Mouse (Mus musculus) small intestine, adult 2 months (tissue): ENCODE results near the gene Ctbp1. TPM values are rescaled to one million over a fixed set of nuclear protein-coding genes. Genes with fewer than 3 reads are reported as not detected.

ENCODE experiments used
- H3K27ac ChIP-seq: fragments of 200-500 bp; 2 replicates; pipeline ENCODE4 v1.5.1; 2012; ENCODE audit warnings: low read depth, low read length, control low read depth, inconsistent platforms; ENCODE audit not compliant: insufficient read depth
- H3K27me3 ChIP-seq: fragments of 200-500 bp; 2 replicates; pipeline ENCODE4 v1.6.1; 2012; ENCODE audit warnings: mild to moderate bottlenecking, moderate library complexity, low read length, inconsistent platforms; ENCODE audit not compliant: control insufficient read depth, insufficient read depth
- H3K36me3 ChIP-seq: fragments of 200-500 bp; 2 replicates; pipeline ENCODE4 v1.6.1; 2012; ENCODE audit warnings: mild to moderate bottlenecking, low read length, control low read depth, inconsistent platforms; ENCODE audit not compliant: control insufficient read depth, insufficient read depth
- H3K4me1 ChIP-seq: fragments of 200-500 bp; 2 replicates; pipeline ENCODE4 v1.6.1; 2012; ENCODE audit warnings: low read length, inconsistent platforms, mixed read lengths; ENCODE audit not compliant: control insufficient read depth, insufficient read depth, insufficient read length
- H3K4me3 ChIP-seq: fragments of 200-500 bp; 2 replicates; pipeline ENCODE4 v1.5.1; 2012; ENCODE audit warnings: low read depth, mild to moderate bottlenecking, control low read depth, inconsistent platforms, low read length, moderate library complexity
- CTCF ChIP-seq: fragments of 200-500 bp; IDR thresholded peaks from 2 replicates; pipeline ENCODE4 v1.5.1; 2012; ENCODE audit warnings: low read depth, mild to moderate bottlenecking, control low read depth, inconsistent platforms, low read length, moderate library complexity, mixed read lengths; ENCODE audit not compliant: insufficient replicate concordance, insufficient read length; ENCODE audit errors: extremely low read depth
- POLR2A ChIP-seq: fragments of 200-500 bp; IDR thresholded peaks from 2 replicates; pipeline ENCODE4 v1.6.1; 2012; ENCODE audit warnings: low read depth, mild to moderate bottlenecking, control low read depth, inconsistent platforms, low read length, moderate library complexity
- WGBS: fragments of 180-500 bp; shearing (Covaris S2); methylation state at CpG from one replicate; pipeline ENCODE4 v1.1.7; 2018; 5-methylcytosine and 5-hydroxymethylcytosine counted together
- polyA plus RNA-seq: library from polyadenylated mRNA; depleted of rRNA; stranded (reverse); fragments of >200 nt; gene quantifications from 2 replicates; pipeline ENCODE4 v1.2.3, GENCODE M21; 2012

Gene Ctbp1
- polyA plus RNA-seq, 1 experiment: 390 TPM

- Histone ChIP-seq H3K4me1 (0 out of 2 replicates have a peak, but pooled peaks cover 2% of the 10 kb centered on the region), H3K36me3 (peaks cover 31% of the 10 kb centered on the region), H3K4me3 (no peak overlapping the region), H3K27me3 (no peaks in the 10 kb centered on the region), H3K27ac (no peak overlapping the region)
- TF ChIP-seq POLR2A: no peak
- no peak for TF ChIP-seq CTCF
- 72% methylated on average over 5 of the region's 5 CpGs for WGBS
Observed at GRCm38 (mm10) chr5:33244377-33244920, 30.3 kb downstream of the Ctbp1 start.

- no peak overlapping the region for H3K4me3 ChIP-seq
- no peaks in the 10 kb centered on the region for H3K27me3 ChIP-seq
- no peaks in the 10 kb centered on the region for H3K36me3 ChIP-seq
- H3K4me1 ChIP-seq: no peaks in the 10 kb centered on the region
- no peak overlapping the region for H3K27ac ChIP-seq
- WGBS: 68% methylated on average over 3 of the region's 3 CpGs
- no peak for TF ChIP-seq CTCF
- no peak for TF ChIP-seq POLR2A
Observed at GRCm38 (mm10) chr5:33239934-33240333, 34.9 kb downstream of the Ctbp1 start.

- no peaks in the 10 kb centered on the region for H3K27me3 ChIP-seq
- WGBS: 85% methylated on average over 3 of the region's 3 CpGs
- H3K4me1 ChIP-seq: no peaks in the 10 kb centered on the region
- no peak for TF ChIP-seq CTCF
- no peak for TF ChIP-seq POLR2A
- no peak overlapping the region for H3K4me3 ChIP-seq
- H3K27ac ChIP-seq: no peak overlapping the region
- H3K36me3 ChIP-seq: no peaks in the 10 kb centered on the region
Observed at GRCm38 (mm10) chr5:33239111-33239714, 35.6 kb downstream of the Ctbp1 start.

- Histone ChIP-seq H3K27me3 (no peaks in the 10 kb centered on the region), H3K27ac (no peak overlapping the region), H3K4me3 (no peak overlapping the region), H3K4me1 (no peaks in the 10 kb centered on the region), H3K36me3 (no peaks in the 10 kb centered on the region)
- TF ChIP-seq POLR2A: no peak
- TF ChIP-seq CTCF: no peak
- WGBS: 55% methylated on average over 3 of the region's 3 CpGs
Observed at GRCm38 (mm10) chr5:33238256-33238645, 36.5 kb downstream of the Ctbp1 start.

GRCm38 (mm10) chr5:33237600-33238255, 37.1 kb downstream of the Ctbp1 start:
- Histone ChIP-seq H3K4me1 (no peaks in the 10 kb centered on the region), H3K36me3 (no peaks in the 10 kb centered on the region), H3K27me3 (no peaks in the 10 kb centered on the region), H3K27ac (no peak overlapping the region), H3K4me3 (no peak overlapping the region)
- TF ChIP-seq CTCF (no peak), POLR2A (no peak)
- WGBS: 78% methylated on average over 11 of the region's 11 CpGs

- WGBS: 29% methylated on average over 13 of the region's 13 CpGs
- Histone ChIP-seq H3K4me1 (peaks cover 1% of the 10 kb centered on the region; the same call in 1 of the 2 replicates), H3K36me3 (no peaks in the 10 kb centered on the region), H3K4me3 (no peak overlapping the region), H3K27me3 (no peaks in the 10 kb centered on the region), H3K27ac (peak overlapping the region; percentile 54)
- no peak for TF ChIP-seq POLR2A
Observed at GRCm38 (mm10) chr5:33234391-33235031, 40.3 kb downstream of the Ctbp1 start.

- WGBS: 72% methylated on average over 5 of the region's 5 CpGs
Observed at GRCm38 (mm10) chr5:33232791-33233190, 42.0 kb downstream of the Ctbp1 start.

More at GRCm38 (mm10) chr5:33232791-33233190, 42.0 kb downstream of the Ctbp1 start:
- TF ChIP-seq POLR2A: no peak
- no peak for TF ChIP-seq CTCF
- no peaks in the 10 kb centered on the region for H3K36me3 ChIP-seq
- H3K27me3 ChIP-seq: no peaks in the 10 kb centered on the region
- peaks cover 9% of the 10 kb centered on the region for H3K4me1 ChIP-seq
- no peak overlapping the region for H3K27ac ChIP-seq
- no peak overlapping the region for H3K4me3 ChIP-seq
